ENCODE assay signal across 9 mouse cellular contexts in genomic region chr4:114407516-114407915, GRCm38 (mm10). TPM values are rescaled to one million over a fixed set of nuclear protein-coding genes. Genes with fewer than 3 reads are reported as not detected.
A peak's percentile ranks its signal among the peaks of the same experiment; 100 is the strongest.
DNase-seq lines count a peak whose midpoint lies in the region; ATAC-seq and TF ChIP-seq lines count a peak whose summit lies in the region.
"Had no signal": no experiment of that assay in that cellular context is flagged by ENCODE, and none has a peak within 500 bp of the region (broad histone marks: within the 10 kb centered on the region; RNA-seq: fewer than 3 reads in every experiment).

No protein-coding gene starts in this region.

- H3K9me3 ChIP-seq in heart, embryonic 10.5 days: no peaks in the 10 kb centered on the region
- no peaks in the 10 kb centered on the region for H3K9me3 ChIP-seq in lung, embryonic 16.5 days (ENCODE audit: control insufficient read depth, low read length)
- H3K9me3 ChIP-seq in heart, embryonic 16.5 days (replicated peaks; ENCODE audit: control insufficient read depth, low read length): no peaks in the 10 kb centered on the region
- no peaks in the 10 kb centered on the region for H3K9me3 ChIP-seq in limb, embryonic 14.5 days (ENCODE audit: control insufficient read depth, low read length)

- ATAC-seq in lung, embryonic 16.5 days (ENCODE audit: low read depth): no peak
- no peak for ATAC-seq in heart, embryonic 16.5 days (replicated peaks; ENCODE audit: extremely low read depth, insufficient read depth, low FRiP score)
- ATAC-seq in limb, embryonic 14.5 days (ENCODE audit: low FRiP score, low read depth): no peak
- no peak for ATAC-seq in megakaryocyte-erythroid progenitor cell, adult 5-6 weeks (replicated peaks; ENCODE audit: low FRiP score, low TSS enrichment, poor library complexity, severe bottlenecking)

- no peak for DNase-seq in heart, embryonic 10.5 days (ENCODE audit: low spot score)
- DNase-seq in heart, postnatal 4 days: no peak
- DNase-seq in lung, adult 2 months: no peak
- no peak for DNase-seq in limb, embryonic 14.5 days (ENCODE audit: low spot score)
- no peak for DNase-seq in urinary bladder, adult 2 months (ENCODE audit: low spot score)

- H3K4me2 ChIP-seq in lung, embryonic 16.5 days (ENCODE audit: low read depth, low read length): peak overlapping the region; percentile 87
- H3K4me2 ChIP-seq in heart, embryonic 16.5 days (ENCODE audit: low read depth, low read length): peak overlapping the region; percentile 99
- H3K4me2 ChIP-seq in limb, embryonic 14.5 days (replicated peaks; ENCODE audit: low read depth, low read length, severe bottlenecking): peak overlapping the region; percentile 96

- peaks cover 91% of the 10 kb centered on the region for H3K27me3 ChIP-seq in heart, embryonic 10.5 days (ENCODE audit: insufficient read depth, poor library complexity, severe bottlenecking)
- H3K27me3 ChIP-seq in lung, embryonic 16.5 days (ENCODE audit: control insufficient read depth, insufficient read depth, low read depth, low read length): peaks cover 11% of the 10 kb centered on the region
- peaks cover 56% of the 10 kb centered on the region for H3K27me3 ChIP-seq in heart, embryonic 16.5 days (ENCODE audit: control insufficient read depth, insufficient read depth, low read length)
- peaks cover 16% of the 10 kb centered on the region for H3K27me3 ChIP-seq in limb, embryonic 14.5 days (ENCODE audit: control insufficient read depth, insufficient read depth, low read length)

- H3K4me1 ChIP-seq in heart, embryonic 10.5 days: peaks cover 35% of the 10 kb centered on the region
- H3K4me1 ChIP-seq in lung, embryonic 16.5 days (replicated peaks; ENCODE audit: control insufficient read depth, insufficient read depth, low read length): peaks cover 11% of the 10 kb centered on the region; the same call in 1 of the 2 replicates
- H3K4me1 ChIP-seq in lung, adult 2 months (ENCODE audit: control insufficient read depth, insufficient read depth, low read length): no peaks in the 10 kb centered on the region
- H3K4me1 ChIP-seq in heart, embryonic 16.5 days (ENCODE audit: control insufficient read depth, insufficient read depth, low read length): peaks cover 34% of the 10 kb centered on the region
- peaks cover 28% of the 10 kb centered on the region for H3K4me1 ChIP-seq in limb, embryonic 14.5 days (ENCODE audit: control insufficient read depth, insufficient read depth, low read length)

- TF ChIP-seq POLR2A in lung, adult 2 months (IDR thresholded peaks at IDR 0.05; ENCODE audit: borderline replicate concordance, extremely low read depth, low read depth, low read length): no peak
- TF ChIP-seq POLR2A in limb, embryonic 14.5 days (IDR thresholded peaks at IDR 0.05; ENCODE audit: borderline replicate concordance, extremely low read depth, insufficient read depth, insufficient read length): no peak

- no peaks in the 10 kb centered on the region for H3K36me3 ChIP-seq in heart, embryonic 10.5 days
- H3K36me3 ChIP-seq in lung, embryonic 16.5 days (ENCODE audit: control insufficient read depth, insufficient read depth, low read length): 0 out of 2 replicates have a peak, but pooled peaks cover 2% of the 10 kb centered on the region
- H3K36me3 ChIP-seq in heart, embryonic 16.5 days (ENCODE audit: control insufficient read depth, insufficient read depth): no peaks in the 10 kb centered on the region
- 0 out of 2 replicates have a peak, but pooled peaks cover 2% of the 10 kb centered on the region for H3K36me3 ChIP-seq in limb, embryonic 14.5 days (ENCODE audit: control insufficient read depth, insufficient read depth, low read length)

- H3K27ac ChIP-seq in heart, embryonic 10.5 days: no peak overlapping the region
- H3K27ac ChIP-seq in lung, embryonic 16.5 days (ENCODE audit: low read length): no peak overlapping the region
- H3K27ac ChIP-seq in heart, embryonic 16.5 days (ENCODE audit: low read length): no peak overlapping the region
- no peak overlapping the region for H3K27ac ChIP-seq in limb, embryonic 14.5 days (replicated peaks; ENCODE audit: low read depth, low read length)
- H3K27ac ChIP-seq: liver, embryonic 14.5 days had no signal

- peak overlapping the region; percentile 81 for H3K4me3 ChIP-seq in heart, embryonic 10.5 days
- peak overlapping the region; percentile 74 for H3K4me3 ChIP-seq in lung, embryonic 16.5 days (ENCODE audit: low read length)
- H3K4me3 ChIP-seq in lung, adult 2 months (replicated peaks; ENCODE audit: extremely low read depth, low read depth, low read length): no peak overlapping the region
- H3K4me3 ChIP-seq in heart, embryonic 16.5 days (ENCODE audit: low read length): peak overlapping the region; percentile 81
- peak overlapping the region; percentile 74 for H3K4me3 ChIP-seq in limb, embryonic 14.5 days (replicated peaks; ENCODE audit: low read length)

- 50% methylated on average over 3 of the region's 3 CpGs for WGBS in heart, embryonic 10.5 days
- WGBS in lung, embryonic 16.5 days: 47% methylated on average over 3 of the region's 3 CpGs
- WGBS in lung, adult 2 months: 45% methylated on average over 3 of the region's 3 CpGs
- WGBS in heart, embryonic 16.5 days: 48% methylated on average over 3 of the region's 3 CpGs
- WGBS in limb, embryonic 14.5 days: 66% methylated on average over 3 of the region's 3 CpGs

- H3K9ac ChIP-seq in lung, embryonic 16.5 days (ENCODE audit: low read length): peak overlapping the region; percentile 80
- peak overlapping the region; percentile 87 for H3K9ac ChIP-seq in heart, embryonic 16.5 days (ENCODE audit: low read length)
- H3K9ac ChIP-seq in limb, embryonic 14.5 days (ENCODE audit: low read depth, low read length, severe bottlenecking): peak overlapping the region; percentile 83; the same call in 1 of the 2 replicates
- H3K9ac ChIP-seq: liver, embryonic 14.5 days had no signal

- TF ChIP-seq CTCF in lung, adult 2 months (IDR thresholded peaks at IDR 0.05; ENCODE audit: insufficient read depth, low read length): no peak

RNA-seq across cellular contexts. Expression of gene Trabd2b, which starts 1.0 kb away (rescaled TPM):
- 0.65 and 2.2 TPM in 2 replicates for polyA plus RNA-seq in heart, embryonic 10.5 days (2016; fragmentation: Nextera tagmentation; extraction: Ambion mirVana)
- total RNA-seq in heart, postnatal 4 days (2021): 10 to 100 TPM; 19.0 to 19.9 TPM
- 5.1 and 5.4 TPM in 2 replicates for polyA plus RNA-seq in lung, embryonic 16.5 days (2015; fragmentation: Nextera tagmentation; extraction: Ambion mirVana)
- 6.7 and 7.8 TPM in 2 replicates for polyA plus RNA-seq in lung, adult 2 months (2012; rRNA removed)
- polyA plus RNA-seq in heart, embryonic 16.5 days (2015; fragmentation: Nextera tagmentation; extraction: Ambion mirVana): 2.8 and 3.4 TPM in 2 replicates
- 6.2 and 7.4 TPM in 2 replicates for polyA plus RNA-seq in limb, embryonic 14.5 days (2012; rRNA removed)
- polyA plus RNA-seq in limb, embryonic 14.5 days (2014; fragmentation: Nextera tagmentation; extraction: Ambion mirVana): 3.6 and 4.6 TPM in 2 replicates
- 6.1 and 10.7 TPM in 2 replicates for polyA plus RNA-seq in urinary bladder, adult 2 months (2012; rRNA removed)
- total RNA-seq in megakaryocyte-erythroid progenitor cell, adult 5-6 weeks (2014; fragmentation: Nextera tagmentation): not detected in 2 replicates
- total RNA-seq in megakaryocyte-erythroid progenitor cell, adult 5-6 weeks (2017): not detected in 2 replicates
